Mouse (Mus musculus): ENCODE measurements around the gene Me3. TPM values are rescaled to one million over a fixed set of nuclear protein-coding genes. Genes with fewer than 3 reads are reported as not detected.

The Me3 gene
- 10 to 100 TPM; 86.7 to 87.4 TPM for total RNA-seq (2021)

- DNase-seq, result peak; percentile 53 to 66
Measured at GRCm38 (mm10) chr7:89632342-89633251, at the start of gene Me3. Gene Me3, plus strand, starts transcription at chr7:89632392.

GRCm38 (mm10) chr7:89590039-89590438 lies 42.2 kb upstream of the Me3 start:
- peak in 1 of 2 experiments; percentile 1 for DNase-seq

GRCm38 (mm10) chr7:89590542-89591251 lies 41.5 kb upstream of the Me3 start:
- DNase-seq, result peak in 1 of 2 experiments; percentile 3

- DNase-seq, result no peak
Measured at GRCm38 (mm10) chr7:89595813-89596212, 36.4 kb upstream of the Me3 start.

GRCm38 (mm10) chr7:89605589-89606536 lies 26.3 kb upstream of the Me3 start:
- DNase-seq, result no peak

- DNase-seq, result no peak
Measured at GRCm38 (mm10) chr7:89607329-89607728, 24.9 kb upstream of the Me3 start.

GRCm38 (mm10) chr7:89611236-89611635 lies 21.0 kb upstream of the Me3 start:
- DNase-seq, result no peak

GRCm38 (mm10) chr7:89616235-89616634 lies 16.0 kb upstream of the Me3 start:
- no peak for DNase-seq

- no peak for DNase-seq
Measured at GRCm38 (mm10) chr7:89623331-89623730, 8.9 kb upstream of the Me3 start.

GRCm38 (mm10) chr7:89627393-89627792 lies 4.8 kb upstream of the Me3 start:
- no peak for DNase-seq

- no peak for DNase-seq
Measured at GRCm38 (mm10) chr7:89628006-89628405, 4.2 kb upstream of the Me3 start.

GRCm38 (mm10) chr7:89629006-89629405 lies 3.2 kb upstream of the Me3 start:
- no peak for DNase-seq

- no peak for DNase-seq
Measured at GRCm38 (mm10) chr7:89629914-89630313, 2.3 kb upstream of the Me3 start.

- DNase-seq, result no peak
Measured at GRCm38 (mm10) chr7:89630796-89631195, 1.4 kb upstream of the Me3 start.

GRCm38 (mm10) chr7:89640533-89640932 lies 8.3 kb downstream of the Me3 start:
- DNase-seq, result no peak

- DNase-seq, result no peak
Measured at GRCm38 (mm10) chr7:89640944-89641661, 8.9 kb downstream of the Me3 start.

- no peak for DNase-seq
Measured at GRCm38 (mm10) chr7:89645015-89645414, 12.8 kb downstream of the Me3 start.

GRCm38 (mm10) chr7:89647864-89648263 lies 15.7 kb downstream of the Me3 start:
- DNase-seq, result no peak

GRCm38 (mm10) chr7:89657183-89657582 lies 25.0 kb downstream of the Me3 start:
- no peak for DNase-seq

GRCm38 (mm10) chr7:89657692-89658212 lies 25.6 kb downstream of the Me3 start:
- no peak for DNase-seq

GRCm38 (mm10) chr7:89664197-89664596 lies 32.0 kb downstream of the Me3 start:
- DNase-seq, result no peak

Data from layer of hippocampus, postnatal 36 days (tissue).